ENCODE assay signal across 29 mouse cellular contexts in the genomic region with DNA sequence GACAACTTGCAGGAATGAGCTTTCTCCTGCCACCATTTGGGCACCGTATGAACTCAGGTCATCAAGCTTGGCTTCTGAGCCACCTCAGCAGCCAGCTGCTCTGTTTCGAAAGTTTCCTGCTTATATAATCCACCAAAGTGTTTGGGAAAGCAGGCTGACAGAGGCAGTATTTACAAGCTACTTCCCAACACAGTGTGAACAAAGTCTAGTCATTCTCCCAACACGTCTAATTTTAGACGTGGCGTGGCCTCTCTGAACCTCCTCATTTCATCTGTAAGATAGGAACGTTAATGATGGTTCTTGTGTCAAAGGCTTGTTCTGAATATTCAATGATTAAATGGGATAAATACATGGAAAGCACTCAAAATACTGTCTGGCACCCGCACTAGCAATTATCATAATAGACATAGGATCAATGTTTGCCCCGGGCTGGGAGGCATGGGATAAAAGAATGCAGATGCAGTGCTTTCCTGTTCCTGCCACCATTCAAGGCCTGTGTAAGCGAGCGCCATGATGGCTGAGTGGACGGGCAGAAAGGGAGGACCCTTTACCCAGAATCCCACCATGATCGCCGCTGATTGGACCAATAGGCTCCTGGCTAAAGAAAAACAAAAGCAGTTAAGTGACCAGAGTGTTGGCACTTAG. TPM values are rescaled to one million over a fixed set of nuclear protein-coding genes. Genes with fewer than 3 reads are reported as not detected.
DNase-seq lines count a peak whose midpoint lies in the region; ATAC-seq and TF ChIP-seq lines count a peak whose summit lies in the region.
"Had no signal": no experiment of that assay in that cellular context is flagged by ENCODE, and none has a peak within 500 bp of the region (broad histone marks: within the 10 kb centered on the region; RNA-seq: fewer than 3 reads in every experiment).

No protein-coding gene starts in this region.

- no peak overlapping the region for H3K9ac ChIP-seq in forebrain, embryonic 16.5 days (replicated peaks; ENCODE audit: low read depth, low read length)
- H3K9ac ChIP-seq in forebrain, embryonic 12.5 days: no peak overlapping the region
- no peak overlapping the region for H3K9ac ChIP-seq in hindbrain, embryonic 13.5 days
- no peak overlapping the region for H3K9ac ChIP-seq in hindbrain, embryonic 16.5 days (ENCODE audit: low read depth, low read length)
- no peak overlapping the region for H3K9ac ChIP-seq in midbrain, embryonic 15.5 days
- H3K9ac ChIP-seq in midbrain, postnatal 0 days (replicated peaks; ENCODE audit: low read length, poor library complexity, severe bottlenecking): no peak overlapping the region
- no peak overlapping the region for H3K9ac ChIP-seq in kidney, embryonic 16.5 days (replicated peaks; ENCODE audit: low read length)
- H3K9ac ChIP-seq: embryonic facial prominence, embryonic 15.5 days; heart, embryonic 13.5 days had no signal

- H3K4me1 ChIP-seq in forebrain, embryonic 16.5 days (replicated peaks; ENCODE audit: control insufficient read depth, insufficient read depth, low read length): peaks cover 6% of the 10 kb centered on the region
- H3K4me1 ChIP-seq in forebrain, embryonic 12.5 days: peaks cover 18% of the 10 kb centered on the region; the same call in 1 of the 2 replicates
- H3K4me1 ChIP-seq in hindbrain, embryonic 13.5 days (replicated peaks): peaks cover 18% of the 10 kb centered on the region
- peaks cover 11% of the 10 kb centered on the region for H3K4me1 ChIP-seq in hindbrain, embryonic 16.5 days (ENCODE audit: control insufficient read depth, insufficient read depth, low read depth, low read length)
- peaks cover 15% of the 10 kb centered on the region for H3K4me1 ChIP-seq in midbrain, embryonic 15.5 days
- no peaks in the 10 kb centered on the region for H3K4me1 ChIP-seq in midbrain, postnatal 0 days (ENCODE audit: insufficient read depth, low read length)
- peaks cover 35% of the 10 kb centered on the region for H3K4me1 ChIP-seq in olfactory bulb, adult 2 months (ENCODE audit: control insufficient read depth, insufficient read depth, low read length)
- H3K4me1 ChIP-seq in kidney, embryonic 16.5 days (ENCODE audit: insufficient read depth, low read length): peaks cover 1% of the 10 kb centered on the region; the same call in 1 of the 2 replicates
- H3K4me1 ChIP-seq: heart, embryonic 13.5 days had no signal

- H3K4me2 ChIP-seq in forebrain, embryonic 16.5 days (ENCODE audit: low read length): no peak overlapping the region
- no peak overlapping the region for H3K4me2 ChIP-seq in forebrain, embryonic 12.5 days
- no peak overlapping the region for H3K4me2 ChIP-seq in hindbrain, embryonic 13.5 days
- no peak overlapping the region for H3K4me2 ChIP-seq in hindbrain, embryonic 16.5 days (ENCODE audit: low read length)
- H3K4me2 ChIP-seq in midbrain, embryonic 15.5 days: no peak overlapping the region
- H3K4me2 ChIP-seq in midbrain, postnatal 0 days (ENCODE audit: low read depth, low read length, poor library complexity, severe bottlenecking): no peak overlapping the region
- no peak overlapping the region for H3K4me2 ChIP-seq in kidney, embryonic 16.5 days (replicated peaks; ENCODE audit: low read depth, low read length)
- H3K4me2 ChIP-seq: embryonic facial prominence, embryonic 15.5 days; heart, embryonic 13.5 days had no signal

- TF ChIP-seq CTCF in midbrain, postnatal 0 days (IDR thresholded peaks at IDR 0.05): no peak
- no peak for TF ChIP-seq CTCF in olfactory bulb, adult 2 months (IDR thresholded peaks at IDR 0.05; ENCODE audit: insufficient read depth, low read depth, low read length)

- no peaks in the 10 kb centered on the region for H3K9me3 ChIP-seq in forebrain, embryonic 16.5 days (ENCODE audit: control insufficient read depth, low read length)
- no peaks in the 10 kb centered on the region for H3K9me3 ChIP-seq in forebrain, embryonic 12.5 days
- H3K9me3 ChIP-seq in hindbrain, embryonic 13.5 days: no peaks in the 10 kb centered on the region
- H3K9me3 ChIP-seq in hindbrain, embryonic 16.5 days (ENCODE audit: control insufficient read depth, low read length): no peaks in the 10 kb centered on the region
- H3K9me3 ChIP-seq in midbrain, embryonic 15.5 days: no peaks in the 10 kb centered on the region
- no peaks in the 10 kb centered on the region for H3K9me3 ChIP-seq in midbrain, postnatal 0 days (ENCODE audit: low read length)
- peaks cover 4% of the 10 kb centered on the region; the same call in 1 of the 2 replicates for H3K9me3 ChIP-seq in kidney, embryonic 16.5 days (ENCODE audit: low read length)
- H3K9me3 ChIP-seq: embryonic facial prominence, embryonic 15.5 days; heart, embryonic 13.5 days had no signal

- ATAC-seq in forebrain, embryonic 16.5 days: peak; percentile 61; the same call in 1 of the 2 replicates
- ATAC-seq in forebrain, embryonic 12.5 days (ENCODE audit: low FRiP score): no peak
- ATAC-seq in hindbrain, embryonic 13.5 days (ENCODE audit: low FRiP score): no peak
- no peak for ATAC-seq in hindbrain, embryonic 16.5 days
- no peak for ATAC-seq in midbrain, embryonic 15.5 days (replicated peaks)
- no peak for ATAC-seq in midbrain, postnatal 0 days (ENCODE audit: low FRiP score)
- ATAC-seq in kidney, embryonic 16.5 days (ENCODE audit: low FRiP score, low TSS enrichment): no peak
- ATAC-seq: activated CD4-positive, CD25-positive, alpha-beta regulatory T cell, adult 4 months; intestine, embryonic 16.5 days; Patski had no signal

- WGBS in forebrain, embryonic 16.5 days: 55% methylated on average over 13 of the region's 13 CpGs
- 66% methylated on average over 13 of the region's 13 CpGs for WGBS in forebrain, embryonic 12.5 days
- 79% methylated on average over 13 of the region's 13 CpGs for WGBS in hindbrain, embryonic 13.5 days
- WGBS in hindbrain, embryonic 16.5 days: 78% methylated on average over 13 of the region's 13 CpGs
- WGBS in midbrain, embryonic 15.5 days: 67% methylated on average over 13 of the region's 13 CpGs
- WGBS in midbrain, postnatal 0 days: 60% methylated on average over 13 of the region's 13 CpGs
- WGBS in olfactory bulb, adult 2 months: 27% methylated on average over 13 of the region's 13 CpGs
- WGBS in kidney, embryonic 16.5 days: 77% methylated on average over 13 of the region's 13 CpGs

- TF ChIP-seq POLR2A in olfactory bulb, adult 2 months (IDR thresholded peaks at IDR 0.05; ENCODE audit: insufficient read depth, low read depth, low read length): no peak

- peaks cover 4% of the 10 kb centered on the region; the same call in 1 of the 2 replicates for H3K36me3 ChIP-seq in forebrain, embryonic 16.5 days (ENCODE audit: control insufficient read depth, insufficient read depth)
- H3K36me3 ChIP-seq in forebrain, embryonic 12.5 days (replicated peaks): no peaks in the 10 kb centered on the region
- peaks cover 45% of the 10 kb centered on the region for H3K36me3 ChIP-seq in hindbrain, embryonic 13.5 days
- H3K36me3 ChIP-seq in hindbrain, embryonic 16.5 days (ENCODE audit: control insufficient read depth, insufficient read depth, low read length): peaks cover 6% of the 10 kb centered on the region
- H3K36me3 ChIP-seq in midbrain, embryonic 15.5 days (replicated peaks): peaks cover 12% of the 10 kb centered on the region
- peaks cover 7% of the 10 kb centered on the region; the same call in 1 of the 2 replicates for H3K36me3 ChIP-seq in midbrain, postnatal 0 days (ENCODE audit: insufficient read depth, low read length)
- no peaks in the 10 kb centered on the region for H3K36me3 ChIP-seq in kidney, embryonic 16.5 days (ENCODE audit: insufficient read depth, low read length)
- H3K36me3 ChIP-seq: embryonic facial prominence, embryonic 15.5 days; forebrain, embryonic 10.5 days; heart, embryonic 13.5 days had no signal

- H3K27ac ChIP-seq in forebrain, embryonic 16.5 days (ENCODE audit: low read length): no peak overlapping the region
- no peak overlapping the region for H3K27ac ChIP-seq in forebrain, embryonic 12.5 days
- peak overlapping the region; percentile 30; the same call in 1 of the 2 replicates for H3K27ac ChIP-seq in hindbrain, embryonic 13.5 days
- H3K27ac ChIP-seq in hindbrain, embryonic 16.5 days (ENCODE audit: low read depth, low read length): no peak overlapping the region
- H3K27ac ChIP-seq in midbrain, embryonic 15.5 days: peak overlapping the region; percentile 48; the same call in 1 of the 2 replicates
- no peak overlapping the region for H3K27ac ChIP-seq in midbrain, postnatal 0 days (ENCODE audit: low read depth, low read length)
- peak overlapping the region; percentile 92 for H3K27ac ChIP-seq in olfactory bulb, adult 2 months (ENCODE audit: insufficient read depth, low read depth, low read length)
- no peak overlapping the region for H3K27ac ChIP-seq in kidney, embryonic 16.5 days (ENCODE audit: low read length)
- H3K27ac ChIP-seq: embryonic facial prominence, embryonic 15.5 days; forebrain, embryonic 10.5 days; gastrocnemius, adult 2 months; heart, embryonic 13.5 days had no signal

- H3K4me3 ChIP-seq in forebrain, embryonic 16.5 days (replicated peaks; ENCODE audit: low read length): no peak overlapping the region
- no peak overlapping the region for H3K4me3 ChIP-seq in forebrain, embryonic 12.5 days (replicated peaks)
- no peak overlapping the region for H3K4me3 ChIP-seq in hindbrain, embryonic 13.5 days
- H3K4me3 ChIP-seq in hindbrain, embryonic 16.5 days (ENCODE audit: low read length): no peak overlapping the region
- no peak overlapping the region for H3K4me3 ChIP-seq in midbrain, embryonic 15.5 days
- no peak overlapping the region for H3K4me3 ChIP-seq in midbrain, postnatal 0 days (ENCODE audit: low read depth, low read length)
- no peak overlapping the region for H3K4me3 ChIP-seq in olfactory bulb, adult 2 months (ENCODE audit: insufficient read depth, low read depth, low read length)
- no peak overlapping the region for H3K4me3 ChIP-seq in kidney, embryonic 16.5 days (ENCODE audit: low read length)
- H3K4me3 ChIP-seq: embryonic facial prominence, embryonic 15.5 days; erythroblast, embryonic 14.5 days; forebrain, embryonic 10.5 days; gastrocnemius, adult 2 months; heart, embryonic 13.5 days had no signal

- no peak for DNase-seq in midbrain, postnatal 0 days (ENCODE audit: low spot score)
- DNase-seq: adrenal gland, adult 2 months; adrenal gland, postnatal 25 days; cerebellum, adult 11 months; cerebellum, adult 8-10 months; cerebellum, postnatal 14 days; embryo, embryonic 11 days; gastrocnemius, adult 2 months; gastrocnemius, postnatal 25 days; heart, adult 11 months; heart, postnatal 36 days had no signal

- H3K27me3 ChIP-seq in forebrain, embryonic 16.5 days (replicated peaks; ENCODE audit: control insufficient read depth, insufficient read depth, low read length): peaks cover 10% of the 10 kb centered on the region; the same call in 1 of the 2 replicates
- H3K27me3 ChIP-seq in forebrain, embryonic 12.5 days: peaks cover 38% of the 10 kb centered on the region
- H3K27me3 ChIP-seq in hindbrain, embryonic 13.5 days: no peaks in the 10 kb centered on the region; the same call in 1 of the 2 replicates
- H3K27me3 ChIP-seq in hindbrain, embryonic 16.5 days (replicated peaks; ENCODE audit: control insufficient read depth, insufficient read depth, low read length): no peaks in the 10 kb centered on the region
- no peaks in the 10 kb centered on the region for H3K27me3 ChIP-seq in midbrain, embryonic 15.5 days (replicated peaks)
- H3K27me3 ChIP-seq in midbrain, postnatal 0 days (ENCODE audit: insufficient read depth, low read length): no peaks in the 10 kb centered on the region
- peaks cover 15% of the 10 kb centered on the region for H3K27me3 ChIP-seq in kidney, embryonic 16.5 days (ENCODE audit: insufficient read depth, low read length)

RNA-seq across cellular contexts. Expression of a gene that starts 39.1 kb away (rescaled TPM):
- 44.0 and 60.9 TPM in 2 replicates for polyA plus RNA-seq in forebrain, embryonic 16.5 days (2015; fragmentation: Nextera tagmentation; extraction: Ambion mirVana)
- 30.3 and 37.6 TPM in 2 replicates for polyA plus RNA-seq in forebrain, embryonic 12.5 days (2016; fragmentation: Nextera tagmentation; extraction: Ambion mirVana)
- 88.0 and 90.6 TPM in 2 replicates for polyA plus RNA-seq in hindbrain, embryonic 13.5 days (2015; fragmentation: Nextera tagmentation; extraction: Ambion mirVana)
- 59.7 and 65.9 TPM in 2 replicates for polyA plus RNA-seq in hindbrain, embryonic 16.5 days (2015; fragmentation: Nextera tagmentation; extraction: Ambion mirVana)
- 98.9 and 111 TPM in 2 replicates for polyA plus RNA-seq in midbrain, embryonic 15.5 days (2015; fragmentation: Nextera tagmentation; extraction: Ambion mirVana)
- 85.2 and 123 TPM in 2 replicates for total RNA-seq in midbrain, postnatal 0 days (2014; rRNA removed)
- 52.5 and 58.8 TPM in 2 replicates for polyA plus RNA-seq in midbrain, postnatal 0 days (2015; fragmentation: Nextera tagmentation; extraction: Ambion mirVana)
- not detected in 2 replicates for polyA plus RNA-seq in olfactory bulb, adult 2 months (2012; ENCODE audit: insufficient read depth, insufficient read length, low replicate concordance, missing spikeins)
- 0.27 and 1.0 TPM in 2 replicates for polyA plus RNA-seq in kidney, embryonic 16.5 days (2015; fragmentation: Nextera tagmentation; extraction: Ambion mirVana)
- total RNA-seq: CH12.LX; common myeloid progenitor, adult 5-6 weeks; gastrocnemius, adult 2 months; heart, postnatal 36 days had no signal
- polyA plus RNA-seq: activated CD4-positive, CD25-positive, alpha-beta regulatory T cell, adult 4 months; C2C12; erythroblast, embryonic 14.5 days; heart, postnatal 0 days had no signal

RNA-seq across cellular contexts. Expression of a gene that starts 41.9 kb away (rescaled TPM):
- 7.3 and 9.6 TPM in 2 replicates for polyA plus RNA-seq in forebrain, embryonic 16.5 days (2015; fragmentation: Nextera tagmentation; extraction: Ambion mirVana)
- 7.8 and 10.7 TPM in 2 replicates for polyA plus RNA-seq in forebrain, embryonic 12.5 days (2016; fragmentation: Nextera tagmentation; extraction: Ambion mirVana)
- 8.9 and 10.3 TPM in 2 replicates for polyA plus RNA-seq in hindbrain, embryonic 13.5 days (2015; fragmentation: Nextera tagmentation; extraction: Ambion mirVana)
- 15.6 and 29.6 TPM in 2 replicates for polyA plus RNA-seq in hindbrain, embryonic 16.5 days (2015; fragmentation: Nextera tagmentation; extraction: Ambion mirVana)
- polyA plus RNA-seq in midbrain, embryonic 15.5 days (2015; fragmentation: Nextera tagmentation; extraction: Ambion mirVana): 13.4 and 13.9 TPM in 2 replicates
- 26.2 and 28.8 TPM in 2 replicates for total RNA-seq in midbrain, postnatal 0 days (2014; rRNA removed)
- 19.2 and 19.3 TPM in 2 replicates for polyA plus RNA-seq in midbrain, postnatal 0 days (2015; fragmentation: Nextera tagmentation; extraction: Ambion mirVana)
- not detected in 2 replicates for polyA plus RNA-seq in olfactory bulb, adult 2 months (2012; ENCODE audit: insufficient read depth, insufficient read length, low replicate concordance, missing spikeins)
- 69.9 and 70.5 TPM in 2 replicates for polyA plus RNA-seq in kidney, embryonic 16.5 days (2015; fragmentation: Nextera tagmentation; extraction: Ambion mirVana)
- polyA plus RNA-seq: activated CD4-positive, CD25-positive, alpha-beta regulatory T cell, adult 4 months had no signal

Comparison
In these comparisons a context has a peak if more than half of its experiments do, and no peak if none do; other contexts are left out.
1. H3K27ac ChIP-seq: peak in hindbrain, embryonic 13.5 days (single experiment), midbrain, embryonic 15.5 days (single experiment) and olfactory bulb, adult 2 months (single experiment); none in forebrain, embryonic 16.5 days (single experiment), forebrain, embryonic 12.5 days (single experiment), hindbrain, embryonic 16.5 days (single experiment), midbrain, postnatal 0 days (single experiment) and kidney, embryonic 16.5 days (single experiment).